Mouse (Mus musculus) adrenal gland, postnatal 14 days (tissue): ENCODE measurements around the gene Map3k10. TPM values are rescaled to one million over a fixed set of nuclear protein-coding genes. Genes with fewer than 3 reads are reported as not detected.

Experiments used
- DNase-seq: peaks from one replicate; pipeline ENCODE4 v3.0.0; 2021; ENCODE audit warnings: mixed read lengths
- long read RNA-seq, 2 experiments: library from polyadenylated mRNA; stranded (forward); transcript quantifications; one replicate each; pipeline ENCODE4 v2.0.0; 2021
- total RNA-seq: library from RNA; stranded (reverse); gene quantifications from 2 replicates; pipeline ENCODE4 v1.2.3, GENCODE M21; 2021

Map3k10 gene
- total RNA-seq, result 25.3 and 29.6 TPM in 2 replicates
- long read RNA-seq, experiment 1, partial matches to known transcripts, result 4 of 13 reads
- long read RNA-seq, experiment 1, other reads (novel, unspliced or antisense), result 6 of 13 reads
- long read RNA-seq, experiment 2, partial matches to known transcripts, result 1 of 7 reads
- long read RNA-seq, experiment 2, other reads (novel, unspliced or antisense), result 4 of 7 reads

- peak; percentile 95 for DNase-seq
Observed at GRCm38 (mm10) chr7:27674522-27675221, at the start of gene Map3k10. TSS of gene Map3k10 (minus strand) at chr7:27674598.

- DNase-seq, result no peak
Observed at GRCm38 (mm10) chr7:27721951-27722350, 47.6 kb upstream of the Map3k10 start.

GRCm38 (mm10) chr7:27710402-27710801 is 36.0 kb upstream of the Map3k10 start:
- DNase-seq, result no peak

- DNase-seq, result no peak
Observed at GRCm38 (mm10) chr7:27696711-27697110, 22.3 kb upstream of the Map3k10 start.

GRCm38 (mm10) chr7:27691076-27691475 is 16.7 kb upstream of the Map3k10 start:
- DNase-seq, result peak; percentile 56

GRCm38 (mm10) chr7:27688815-27689612 is 14.6 kb upstream of the Map3k10 start, which contains the start of gene Zfp607b:
TSS of gene Zfp607b (plus strand) at chr7:27689340.
- peak; percentile 93 for DNase-seq

GRCm38 (mm10) chr7:27688246-27688788 is 13.9 kb upstream of the Map3k10 start:
- DNase-seq, result no peak

GRCm38 (mm10) chr7:27687836-27688235 is 13.4 kb upstream of the Map3k10 start:
- DNase-seq, result no peak

- no peak for DNase-seq
Observed at GRCm38 (mm10) chr7:27687043-27687442, 12.6 kb upstream of the Map3k10 start.

- no peak for DNase-seq
Observed at GRCm38 (mm10) chr7:27685681-27686080, 11.3 kb upstream of the Map3k10 start.

- no peak for DNase-seq
Observed at GRCm38 (mm10) chr7:27685220-27685619, 10.8 kb upstream of the Map3k10 start.

- no peak for DNase-seq
Observed at GRCm38 (mm10) chr7:27683218-27683617, 8.8 kb upstream of the Map3k10 start.

- DNase-seq, result no peak
Observed at GRCm38 (mm10) chr7:27675222-27675612, 819 bp upstream of the Map3k10 start.

- no peak for DNase-seq
Observed at GRCm38 (mm10) chr7:27674195-27674521, 240 bp downstream of the Map3k10 start.

- peak; percentile 28 for DNase-seq
Observed at GRCm38 (mm10) chr7:27673575-27674131, 745 bp downstream of the Map3k10 start.

- DNase-seq, result no peak
Observed at GRCm38 (mm10) chr7:27673064-27673574, 1.3 kb downstream of the Map3k10 start.

GRCm38 (mm10) chr7:27662038-27662437 is 12.4 kb downstream of the Map3k10 start:
- no peak for DNase-seq

GRCm38 (mm10) chr7:27658712-27659663 is 15.4 kb downstream of the Map3k10 start:
- DNase-seq, result no peak

GRCm38 (mm10) chr7:27657824-27658395 is 16.5 kb downstream of the Map3k10 start:
- DNase-seq, result no peak

GRCm38 (mm10) chr7:27656600-27656999 is 17.8 kb downstream of the Map3k10 start:
- DNase-seq, result no peak

GRCm38 (mm10) chr7:27655545-27655944 is 18.9 kb downstream of the Map3k10 start:
- DNase-seq, result no peak
